Mouse (Mus musculus) midbrain, embryonic 14.5 days (tissue): ENCODE data around the gene Cnn2. TPM values are rescaled to one million over a fixed set of nuclear protein-coding genes. Genes with fewer than 3 reads are reported as not detected.
"Not testable (repeated sequence)": the region's sequence is repeated elsewhere in the genome, so short reads cannot be mapped to it uniquely, and the experiment has no call there.

Experiments used
- ATAC-seq: fragments of 200-750 bp; cut with Nextera tagmentation; 2 replicates; pipeline ENCODE4 v1.8.0; 2017; ENCODE audit warnings: moderate number of reproducible peaks, moderate library complexity; ENCODE audit not compliant: low FRiP score, low TSS enrichment
- DNase-seq: peaks from one replicate; pipeline ENCODE4 v3.0.0-alpha.2; 2015
- H3K27ac ChIP-seq: fragments of 300-500 bp; sonication (generic); replicated peaks from 2 replicates; pipeline ENCODE4 v1.5.1; 2014; ENCODE audit warnings: mild to moderate bottlenecking, low read depth, low read length, moderate library complexity
- H3K27me3 ChIP-seq: fragments of 300-500 bp; sonication (generic); 2 replicates; pipeline ENCODE4 v1.6.1; 2014; ENCODE audit warnings: low read length, control low read depth, mixed read lengths; ENCODE audit not compliant: control insufficient read depth, insufficient read depth
- H3K36me3 ChIP-seq: fragments of 300-500 bp; sonication (generic); 2 replicates; pipeline ENCODE4 v1.6.1; 2014; ENCODE audit warnings: low read length, control low read depth; ENCODE audit not compliant: control insufficient read depth, insufficient read depth
- H3K4me1 ChIP-seq: fragments of 300-500 bp; sonication (generic); 2 replicates; pipeline ENCODE4 v1.6.1; 2014; ENCODE audit warnings: mild to moderate bottlenecking, antibody characterized with exemption, low read length, control low read depth; ENCODE audit not compliant: control insufficient read depth, insufficient read depth
- H3K4me2 ChIP-seq: fragments of 300-500 bp; sonication (generic); 2 replicates; pipeline ENCODE4 v1.6.1; 2014; ENCODE audit warnings: mild to moderate bottlenecking, low read length, moderate library complexity
- H3K4me3 ChIP-seq: fragments of 300-500 bp; sonication (generic); replicated peaks from 2 replicates; pipeline ENCODE4 v1.5.1; 2014; ENCODE audit warnings: low read depth, low read length
- H3K9ac ChIP-seq: fragments of 300-500 bp; sonication (generic); replicated peaks from 2 replicates; pipeline ENCODE4 v1.6.1; 2014; ENCODE audit warnings: mild to moderate bottlenecking, low read length, moderate library complexity
- H3K9me3 ChIP-seq: fragments of 300-500 bp; sonication (generic); 2 replicates; pipeline ENCODE4 v1.6.1; 2016; ENCODE audit warnings: low read length, control low read depth, mixed read lengths; ENCODE audit not compliant: control insufficient read depth
- WGBS: fragments of 180-500 bp; shearing (Covaris S2); extraction: QIAGEN DNeasy Blood & Tissue Kit; methylation state at CpG from one replicate; pipeline ENCODE4 v1.1.7; 2014; 5-methylcytosine and 5-hydroxymethylcytosine counted together
- polyA plus RNA-seq: library from polyadenylated mRNA; unstranded; fragments of >200 nt; fragmentation: Nextera tagmentation; extraction: Ambion mirVana; gene quantifications from 2 replicates; pipeline ENCODE4 v1.2.1, GENCODE M21; 2014

Gene Cnn2
- polyA plus RNA-seq, 1 experiment from 2014 or later, result 35.0 TPM

DNA sequence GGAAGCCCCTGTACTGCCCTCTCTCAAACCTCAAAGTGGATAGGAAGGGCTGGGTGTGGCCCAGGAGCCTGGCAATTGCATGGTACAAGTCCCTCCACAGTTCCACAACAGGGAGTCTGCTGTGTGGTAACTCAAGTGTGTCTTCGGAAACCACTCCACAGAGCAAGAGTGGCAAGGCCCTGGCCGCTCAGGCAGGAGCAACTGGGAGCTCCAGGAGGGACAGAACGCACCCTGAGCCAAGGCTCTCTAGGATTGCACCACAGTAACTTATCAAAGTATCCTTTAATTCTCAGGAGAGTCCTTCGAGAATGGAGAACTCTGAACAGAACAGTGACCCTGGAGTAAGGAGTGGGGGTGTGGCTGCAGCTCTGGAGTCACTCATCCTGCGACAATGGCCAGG lies 47.3 kb downstream of the Cnn2 start:
- no peak for DNase-seq
- WGBS, result 92% methylated on average over 5 of the region's 5 CpGs
- Histone ChIP-seq H3K36me3 (peaks cover 44% of the 10 kb centered on the region), H3K4me1 (peaks cover 10% of the 10 kb centered on the region), H3K9me3 (no peaks in the 10 kb centered on the region), H3K27ac (no peak overlapping the region), H3K27me3 (no peaks in the 10 kb centered on the region), H3K4me2 (no peak overlapping the region), H3K9ac (no peak overlapping the region), H3K4me3 (no peak overlapping the region)
- no peak for ATAC-seq

DNA sequence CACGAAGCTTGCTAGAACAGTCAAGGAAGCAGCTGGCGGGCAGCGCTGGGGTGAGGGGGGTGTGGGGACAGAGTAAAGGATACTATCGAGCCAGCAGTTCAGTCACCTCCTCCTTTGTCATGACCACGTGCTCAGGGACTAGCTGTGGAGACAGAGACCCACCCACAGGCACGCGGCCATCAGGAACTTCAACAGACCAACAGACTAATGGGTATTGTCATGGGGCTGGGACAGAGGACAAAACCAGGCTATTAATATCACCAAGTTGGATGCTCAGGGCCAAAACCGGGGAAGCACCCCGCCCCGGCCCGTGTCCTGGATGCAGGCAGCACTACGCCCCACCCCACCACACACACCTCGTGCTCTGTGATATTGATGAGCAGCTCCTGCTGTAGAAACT lies 48.4 kb downstream of the Cnn2 start:
- Histone ChIP-seq H3K9me3 (no peaks in the 10 kb centered on the region), H3K4me2 (no peak overlapping the region), H3K27me3 (no peaks in the 10 kb centered on the region), H3K4me1 (peaks cover 10% of the 10 kb centered on the region), H3K27ac (no peak overlapping the region), H3K9ac (no peak overlapping the region), H3K4me3 (no peak overlapping the region), H3K36me3 (peaks cover 44% of the 10 kb centered on the region)
- 91% methylated on average over 13 of the region's 13 CpGs for WGBS
- DNase-seq (no peak), ATAC-seq (no peak)

DNA sequence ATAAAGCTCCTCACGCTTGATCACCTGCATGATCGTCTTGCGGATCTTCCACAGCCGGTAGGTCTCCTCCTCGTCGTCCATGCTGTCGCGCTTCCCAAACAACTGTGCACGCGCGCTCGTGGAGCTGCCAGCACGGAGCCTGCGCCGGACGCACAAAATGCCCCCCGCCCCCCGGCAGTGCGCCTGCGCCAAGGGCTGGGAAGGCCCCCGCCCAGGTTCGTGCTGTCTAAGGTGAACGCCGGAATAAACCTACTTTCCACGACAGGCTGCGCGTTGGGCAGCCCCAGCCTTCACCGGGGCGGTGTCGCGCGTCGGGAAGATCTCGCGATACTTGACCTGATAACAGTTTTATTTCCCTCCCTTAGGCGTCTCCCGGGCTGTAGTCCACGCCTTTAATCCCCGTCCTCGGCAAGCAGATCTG lies 51.2 kb downstream of the Cnn2 start, which contains the start of gene Polr2e:
TSS of gene Polr2e (minus strand) at position 237 of the 421 bp plus-strand sequence.
- Histone ChIP-seq H3K4me2 (peak within 1 kb of the TSS; percentile 88), H3K27ac (peak within 1 kb of the TSS; percentile 70), H3K4me1 (peaks cover 10% of the 10 kb centered on the region), H3K9ac (peak within 1 kb of the TSS; percentile 74), H3K36me3 (peaks cover 39% of the 10 kb centered on the region), H3K4me3 (peak within 1 kb of the TSS; percentile 85), H3K9me3 (no peaks in the 10 kb centered on the region), H3K27me3 (no peaks in the 10 kb centered on the region)
- ATAC-seq (peak; percentile 97), DNase-seq (peak; percentile 99)
- under 1% methylated on average over 40 of the region's 40 CpGs for WGBS

DNA sequence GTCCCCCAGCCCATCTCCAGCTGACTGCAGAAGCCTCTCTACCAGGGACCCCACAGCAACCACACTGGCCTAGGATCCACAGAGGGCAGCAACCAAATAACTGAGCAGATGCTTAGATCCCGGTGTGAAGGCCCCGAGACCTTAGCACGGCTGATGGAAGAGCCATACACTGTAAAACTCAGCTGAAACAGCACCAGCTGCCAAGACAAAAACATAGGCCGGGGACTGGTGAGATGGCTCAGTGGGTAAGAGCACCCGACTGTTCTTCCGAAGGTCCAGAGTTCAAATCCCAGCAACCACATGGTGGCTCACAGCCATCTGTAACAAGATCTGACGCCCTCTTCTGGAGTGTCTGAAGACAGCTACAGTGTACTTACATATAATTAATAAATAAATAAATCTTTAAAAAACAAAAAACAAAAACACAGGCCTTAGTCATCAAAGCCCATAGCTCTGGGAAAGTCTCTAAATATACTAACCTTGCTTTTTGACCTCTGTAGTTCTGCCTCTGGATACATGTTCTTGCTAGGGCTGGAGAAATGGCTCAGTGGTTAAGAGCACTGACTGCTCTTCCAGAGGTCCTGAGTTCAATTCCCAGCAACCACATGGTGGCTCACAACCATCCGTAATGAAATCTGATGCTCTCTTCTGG lies 53.2 kb downstream of the Cnn2 start:
- not testable (repeated sequence) for ATAC-seq, H3K9ac ChIP-seq, H3K4me2 ChIP-seq, H3K27ac ChIP-seq, H3K27me3 ChIP-seq, H3K4me1 ChIP-seq, DNase-seq, H3K4me3 ChIP-seq, H3K9me3 ChIP-seq
- 93% methylated on average over 7 of the region's 8 CpGs for WGBS
- peaks cover 19% of the 10 kb centered on the region for H3K36me3 ChIP-seq

DNA sequence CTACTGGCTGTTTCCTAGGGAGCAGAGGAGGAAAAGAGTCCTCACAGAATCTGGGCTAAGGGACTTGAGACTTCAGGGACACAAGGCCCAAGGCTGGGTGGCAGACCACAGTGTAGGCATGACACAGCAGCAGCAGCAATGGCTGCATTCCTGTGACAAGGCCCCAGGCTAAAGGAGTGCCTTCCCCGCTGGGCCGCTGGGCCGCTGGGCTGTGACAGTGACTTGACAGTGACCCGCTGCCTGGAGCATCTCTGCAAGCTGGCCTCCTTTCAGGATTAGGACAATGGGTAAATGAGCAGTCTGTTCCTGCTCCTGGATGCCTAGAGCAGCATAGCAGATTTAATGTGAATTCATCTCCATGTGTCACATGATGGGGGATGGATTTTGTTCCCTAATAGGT lies 55.7 kb downstream of the Cnn2 start:
- no peaks in the 10 kb centered on the region for H3K4me1 ChIP-seq
- H3K27ac ChIP-seq, result peak overlapping the region; percentile 74
- no peaks in the 10 kb centered on the region for H3K9me3 ChIP-seq
- no peaks in the 10 kb centered on the region for H3K27me3 ChIP-seq
- DNase-seq (peak; percentile 32), ATAC-seq (no peak)
- WGBS, result 11% methylated on average over 4 of the region's 4 CpGs
- H3K4me3 ChIP-seq, result no peak overlapping the region
- H3K36me3 ChIP-seq, result no peaks in the 10 kb centered on the region
- no peak overlapping the region for H3K9ac ChIP-seq
- no peak overlapping the region for H3K4me2 ChIP-seq

DNA sequence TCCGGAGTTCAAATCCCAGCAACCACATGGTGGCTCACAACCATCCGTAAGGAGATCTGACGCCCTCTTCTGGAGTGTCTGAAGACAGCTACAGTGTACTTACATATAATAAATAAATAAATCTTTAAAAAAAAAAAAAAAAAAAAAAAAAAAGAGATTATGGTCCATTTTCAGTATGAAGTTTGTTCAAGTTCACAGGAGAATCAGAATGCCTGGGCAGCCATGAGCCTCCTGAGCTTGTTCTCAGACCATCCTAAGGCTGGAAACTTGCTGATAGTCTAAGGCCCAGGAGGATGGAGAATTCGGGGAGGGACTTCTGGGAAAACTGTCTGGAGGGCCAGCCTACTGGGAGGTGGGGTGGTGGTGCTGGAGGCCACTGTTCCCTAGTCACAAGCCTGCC lies 57.0 kb downstream of the Cnn2 start:
- not testable (repeated sequence) for H3K4me1 ChIP-seq, ATAC-seq, H3K4me2 ChIP-seq, H3K9me3 ChIP-seq, H3K9ac ChIP-seq, H3K4me3 ChIP-seq, H3K27me3 ChIP-seq, H3K36me3 ChIP-seq, H3K27ac ChIP-seq, DNase-seq
- 74% methylated on average over 2 of the region's 4 CpGs for WGBS

Other genes with a start within 250 kb of the Cnn2 start
- gene Polrmt, start 242.0 kb upstream of the Cnn2 start, polyA plus RNA-seq, result 35.9 and 39.8 TPM in 2 replicates
- 0.87 and 1.0 TPM in 2 replicates for gene Fgf22, start 233.5 kb upstream of the Cnn2 start, polyA plus RNA-seq
- gene Rnf126, start 221.6 kb upstream of the Cnn2 start, polyA plus RNA-seq, result 92.8 and 94.6 TPM in 2 replicates
- 0.80 and 1.5 TPM in 2 replicates for gene Fstl3, start 211.3 kb upstream of the Cnn2 start, polyA plus RNA-seq
- 0.30 TPM in 1 of 2 replicates, not detected in the other for gene Prss57, start 197.6 kb upstream of the Cnn2 start, polyA plus RNA-seq
- 270 and 307 TPM in 2 replicates for gene Palm, start 195.0 kb upstream of the Cnn2 start, polyA plus RNA-seq
- 0.45 and 1.5 TPM in 2 replicates for gene Misp, start 167.6 kb upstream of the Cnn2 start, polyA plus RNA-seq
- 47.5 and 74.0 TPM in 2 replicates for gene Ptbp1, start 134.2 kb upstream of the Cnn2 start, polyA plus RNA-seq
- 14.9 and 16.7 TPM in 2 replicates for gene Prtn3, start 114.1 kb upstream of the Cnn2 start, polyA plus RNA-seq
- gene Plppr3, start 114.0 kb upstream of the Cnn2 start, polyA plus RNA-seq, result 342 and 375 TPM in 2 replicates
- gene Elane, start 102.3 kb upstream of the Cnn2 start, polyA plus RNA-seq, result not detected in 2 replicates
- gene Cfd, start 97.7 kb upstream of the Cnn2 start, polyA plus RNA-seq, result not detected in 2 replicates
- gene Med16, start 79.7 kb upstream of the Cnn2 start, polyA plus RNA-seq, result 57.2 and 58.8 TPM in 2 replicates
- gene Gm26602, start 77.7 kb upstream of the Cnn2 start, polyA plus RNA-seq, result 3.5 and 8.6 TPM in 2 replicates
- gene Kiss1r, start 71.6 kb upstream of the Cnn2 start, polyA plus RNA-seq, result 2.4 and 2.9 TPM in 2 replicates
- gene R3hdm4, start 67.4 kb upstream of the Cnn2 start, polyA plus RNA-seq, result 220 and 229 TPM in 2 replicates
- 2.4 and 4.0 TPM in 2 replicates for gene Arid3a, start 61.5 kb upstream of the Cnn2 start, polyA plus RNA-seq
- 89.6 and 117 TPM in 2 replicates for gene Wdr18, start 28.4 kb upstream of the Cnn2 start, polyA plus RNA-seq
- 0.39 and 0.53 TPM in 2 replicates for gene Grin3b, start 17.9 kb upstream of the Cnn2 start, polyA plus RNA-seq
- 20.7 and 28.4 TPM in 2 replicates for gene Tmem259, start 4.3 kb upstream of the Cnn2 start, polyA plus RNA-seq
- gene Abca7, start 7.9 kb downstream of the Cnn2 start, polyA plus RNA-seq, result 3.7 and 4.1 TPM in 2 replicates
- gene Arhgap45, start 28.1 kb downstream of the Cnn2 start, polyA plus RNA-seq, result 0.39 and 1.4 TPM in 2 replicates
- 157 and 167 TPM in 2 replicates for gene Polr2e, start 51.2 kb downstream of the Cnn2 start, polyA plus RNA-seq
- gene Gpx4, start 58.6 kb downstream of the Cnn2 start, polyA plus RNA-seq, result 508 and 543 TPM in 2 replicates
- 13.2 and 13.3 TPM in 2 replicates for gene Sbno2, start 117.0 kb downstream of the Cnn2 start, polyA plus RNA-seq
- gene Stk11, start 127.2 kb downstream of the Cnn2 start, polyA plus RNA-seq, result 26.5 and 38.7 TPM in 2 replicates
- 407 and 480 TPM in 2 replicates for gene Atp5d, start 150.0 kb downstream of the Cnn2 start, polyA plus RNA-seq
- gene Cbarp, start 152.3 kb downstream of the Cnn2 start, polyA plus RNA-seq, result 78.9 and 101 TPM in 2 replicates
- 62.6 and 65.6 TPM in 2 replicates for gene Midn, start 159.7 kb downstream of the Cnn2 start, polyA plus RNA-seq
- gene Cirbp, start 177.4 kb downstream of the Cnn2 start, polyA plus RNA-seq, result 295 and 421 TPM in 2 replicates
- 5.7 and 9.9 TPM in 2 replicates for gene 1600002K03Rik, start 184.4 kb downstream of the Cnn2 start, polyA plus RNA-seq
- gene Efna2, start 190.9 kb downstream of the Cnn2 start, polyA plus RNA-seq, result 41.9 and 50.1 TPM in 2 replicates
- gene Mum1, start 237.8 kb downstream of the Cnn2 start, polyA plus RNA-seq, result 51.5 and 65.4 TPM in 2 replicates